Mouse (Mus musculus): Measurements from ENCODE around the gene Ptpn12. TPM values are rescaled to one million over a fixed set of nuclear protein-coding genes. Genes with fewer than 3 reads are reported as not detected.

The Ptpn12 gene
- polyA plus RNA-seq, 1 experiment from 2014 or later, result 40.1 TPM

GRCm38 (mm10) chr5:21050770-21051122, 5.0 kb downstream of the Ptpn12 start:
- H3K4me2 ChIP-seq (replicated peaks; ENCODE audit: low read depth, low read length), result no peak overlapping the region
- ATAC-seq (ENCODE audit: low FRiP score), result no peak
- no peaks in the 10 kb centered on the region; the same call in 1 of the 2 replicates for H3K4me1 ChIP-seq (replicated peaks; ENCODE audit: control insufficient read depth, insufficient read depth, low read length)
- no peak for DNase-seq (ENCODE audit: low spot score)
- no peak overlapping the region for H3K9ac ChIP-seq (ENCODE audit: low read depth, low read length)
- no peaks in the 10 kb centered on the region for H3K9me3 ChIP-seq (ENCODE audit: control insufficient read depth, low read length)
- H3K27me3 ChIP-seq (ENCODE audit: control insufficient read depth, insufficient read depth, low read length), result no peaks in the 10 kb centered on the region
- H3K4me3 ChIP-seq (ENCODE audit: low read depth, low read length), result no peak overlapping the region
- H3K27ac ChIP-seq (ENCODE audit: low read depth, low read length), result no peak overlapping the region
- H3K36me3 ChIP-seq (ENCODE audit: control insufficient read depth, insufficient read depth, low read length), result no peaks in the 10 kb centered on the region
- 85% methylated on average over 2 of the region's 2 CpGs for WGBS

GRCm38 (mm10) chr5:21050061-21050769, 5.5 kb downstream of the Ptpn12 start:
- no peaks in the 10 kb centered on the region for H3K9me3 ChIP-seq (ENCODE audit: control insufficient read depth, low read length)

GRCm38 (mm10) chr5:21049006-21049405, 6.7 kb downstream of the Ptpn12 start:
- Histone ChIP-seq H3K4me3 (ENCODE audit: low read depth, low read length) (no peak overlapping the region), H3K27ac (ENCODE audit: low read depth, low read length) (no peak overlapping the region), H3K9me3 (ENCODE audit: control insufficient read depth, low read length) (no peaks in the 10 kb centered on the region), H3K9ac (ENCODE audit: low read depth, low read length) (no peak overlapping the region), H3K27me3 (ENCODE audit: control insufficient read depth, insufficient read depth, low read length) (no peaks in the 10 kb centered on the region), H3K4me2 (replicated peaks; ENCODE audit: low read depth, low read length) (no peak overlapping the region), H3K4me1 (replicated peaks; ENCODE audit: control insufficient read depth, insufficient read depth, low read length) (no peaks in the 10 kb centered on the region; the same call in 1 of the 2 replicates), H3K36me3 (ENCODE audit: control insufficient read depth, insufficient read depth, low read length) (no peaks in the 10 kb centered on the region)
- ATAC-seq (ENCODE audit: low FRiP score) (no peak), DNase-seq (ENCODE audit: low spot score) (no peak)
- 97% methylated on average over 4 of the region's 4 CpGs for WGBS

More at GRCm38 (mm10) chr5:21050061-21050769, 5.5 kb downstream of the Ptpn12 start:
- Histone ChIP-seq H3K4me2 (replicated peaks; ENCODE audit: low read depth, low read length) (no peak overlapping the region), H3K27ac (ENCODE audit: low read depth, low read length) (no peak overlapping the region), H3K4me1 (replicated peaks; ENCODE audit: control insufficient read depth, insufficient read depth, low read length) (no peaks in the 10 kb centered on the region; the same call in 1 of the 2 replicates), H3K27me3 (ENCODE audit: control insufficient read depth, insufficient read depth, low read length) (no peaks in the 10 kb centered on the region), H3K36me3 (ENCODE audit: control insufficient read depth, insufficient read depth, low read length) (no peaks in the 10 kb centered on the region), H3K4me3 (ENCODE audit: low read depth, low read length) (no peak overlapping the region), H3K9ac (ENCODE audit: low read depth, low read length) (no peak overlapping the region)
- DNase-seq (ENCODE audit: low spot score) (no peak), ATAC-seq (ENCODE audit: low FRiP score) (no peak)
- WGBS, result 91% methylated on average over 6 of the region's 6 CpGs

GRCm38 (mm10) chr5:21047114-21047513, 8.6 kb downstream of the Ptpn12 start:
- Histone ChIP-seq H3K4me2 (replicated peaks; ENCODE audit: low read depth, low read length) (no peak overlapping the region), H3K36me3 (ENCODE audit: control insufficient read depth, insufficient read depth, low read length) (no peaks in the 10 kb centered on the region), H3K9ac (ENCODE audit: low read depth, low read length) (no peak overlapping the region), H3K9me3 (ENCODE audit: control insufficient read depth, low read length) (no peaks in the 10 kb centered on the region), H3K27ac (ENCODE audit: low read depth, low read length) (no peak overlapping the region), H3K27me3 (ENCODE audit: control insufficient read depth, insufficient read depth, low read length) (no peaks in the 10 kb centered on the region), H3K4me3 (ENCODE audit: low read depth, low read length) (no peak overlapping the region), H3K4me1 (replicated peaks; ENCODE audit: control insufficient read depth, insufficient read depth, low read length) (no peaks in the 10 kb centered on the region)
- WGBS, result 90% methylated on average over 4 of the region's 4 CpGs
- DNase-seq (ENCODE audit: low spot score) (no peak), ATAC-seq (ENCODE audit: low FRiP score) (no peak)

GRCm38 (mm10) chr5:21046150-21047048, 9.3 kb downstream of the Ptpn12 start:
- no peak for ATAC-seq (ENCODE audit: low FRiP score)
- H3K4me3 ChIP-seq (ENCODE audit: low read depth, low read length), result no peak overlapping the region
- H3K4me1 ChIP-seq (replicated peaks; ENCODE audit: control insufficient read depth, insufficient read depth, low read length), result no peaks in the 10 kb centered on the region
- H3K27me3 ChIP-seq (ENCODE audit: control insufficient read depth, insufficient read depth, low read length), result no peaks in the 10 kb centered on the region
- H3K27ac ChIP-seq (ENCODE audit: low read depth, low read length), result no peak overlapping the region
- H3K36me3 ChIP-seq (ENCODE audit: control insufficient read depth, insufficient read depth, low read length), result no peaks in the 10 kb centered on the region
- DNase-seq (ENCODE audit: low spot score), result no peak
- WGBS, result 92% methylated on average over 7 of the region's 7 CpGs
- no peak overlapping the region for H3K9ac ChIP-seq (ENCODE audit: low read depth, low read length)
- H3K9me3 ChIP-seq (ENCODE audit: control insufficient read depth, low read length), result no peaks in the 10 kb centered on the region
- no peak overlapping the region for H3K4me2 ChIP-seq (replicated peaks; ENCODE audit: low read depth, low read length)

GRCm38 (mm10) chr5:21045462-21045861, 10.2 kb downstream of the Ptpn12 start:
- H3K36me3 ChIP-seq (ENCODE audit: control insufficient read depth, insufficient read depth, low read length), result no peaks in the 10 kb centered on the region
- ATAC-seq (ENCODE audit: low FRiP score) (no peak), DNase-seq (ENCODE audit: low spot score) (no peak)
- H3K4me3 ChIP-seq (ENCODE audit: low read depth, low read length), result no peak overlapping the region
- no peak overlapping the region for H3K4me2 ChIP-seq (replicated peaks; ENCODE audit: low read depth, low read length)
- WGBS, result 89% methylated on average over 2 of the region's 2 CpGs
- no peaks in the 10 kb centered on the region for H3K27me3 ChIP-seq (ENCODE audit: control insufficient read depth, insufficient read depth, low read length)
- H3K9me3 ChIP-seq (ENCODE audit: control insufficient read depth, low read length), result no peaks in the 10 kb centered on the region
- H3K9ac ChIP-seq (ENCODE audit: low read depth, low read length), result no peak overlapping the region
- no peak overlapping the region for H3K27ac ChIP-seq (ENCODE audit: low read depth, low read length)
- H3K4me1 ChIP-seq (replicated peaks; ENCODE audit: control insufficient read depth, insufficient read depth, low read length), result no peaks in the 10 kb centered on the region

GRCm38 (mm10) chr5:21038100-21038499, 17.6 kb downstream of the Ptpn12 start:
- Histone ChIP-seq H3K36me3 (ENCODE audit: control insufficient read depth, insufficient read depth, low read length) (no peaks in the 10 kb centered on the region), H3K27ac (ENCODE audit: low read depth, low read length) (no peak overlapping the region), H3K4me2 (replicated peaks; ENCODE audit: low read depth, low read length) (no peak overlapping the region), H3K9ac (ENCODE audit: low read depth, low read length) (no peak overlapping the region), H3K9me3 (ENCODE audit: control insufficient read depth, low read length) (no peaks in the 10 kb centered on the region), H3K4me3 (ENCODE audit: low read depth, low read length) (no peak overlapping the region), H3K4me1 (replicated peaks; ENCODE audit: control insufficient read depth, insufficient read depth, low read length) (no peaks in the 10 kb centered on the region), H3K27me3 (ENCODE audit: control insufficient read depth, insufficient read depth, low read length) (no peaks in the 10 kb centered on the region)
- 94% methylated on average over 5 of the region's 5 CpGs for WGBS
- ATAC-seq (ENCODE audit: low FRiP score), result no peak
- no peak for DNase-seq (ENCODE audit: low spot score)

GRCm38 (mm10) chr5:21035689-21036480, 19.8 kb downstream of the Ptpn12 start:
- no peak overlapping the region for H3K27ac ChIP-seq (ENCODE audit: low read depth, low read length)
- no peaks in the 10 kb centered on the region for H3K36me3 ChIP-seq (ENCODE audit: control insufficient read depth, insufficient read depth, low read length)
- H3K9me3 ChIP-seq (ENCODE audit: control insufficient read depth, low read length), result no peaks in the 10 kb centered on the region
- no peaks in the 10 kb centered on the region for H3K27me3 ChIP-seq (ENCODE audit: control insufficient read depth, insufficient read depth, low read length)
- 90% methylated on average over 7 of the region's 7 CpGs for WGBS
- DNase-seq (ENCODE audit: low spot score) (no peak), ATAC-seq (ENCODE audit: low FRiP score) (no peak)
- no peaks in the 10 kb centered on the region for H3K4me1 ChIP-seq (replicated peaks; ENCODE audit: control insufficient read depth, insufficient read depth, low read length)
- H3K4me2 ChIP-seq (replicated peaks; ENCODE audit: low read depth, low read length), result no peak overlapping the region
- H3K4me3 ChIP-seq (ENCODE audit: low read depth, low read length), result no peak overlapping the region
- no peak overlapping the region for H3K9ac ChIP-seq (ENCODE audit: low read depth, low read length)

All from hindbrain, embryonic 11.5 days (tissue).